22 mouse cellular contexts compared by ENCODE assay signal in genomic region chr10:63360502-63360901, GRCm38 (mm10).
"Had no signal": no experiment of that assay in that cellular context is flagged by ENCODE, and none has a peak within 500 bp of the region (broad histone marks: within the 10 kb centered on the region; RNA-seq: fewer than 3 reads in every experiment).

No protein-coding gene starts in this region.

- H3K9ac ChIP-seq: heart, embryonic 13.5 days; heart, embryonic 15.5 days; hindbrain, embryonic 12.5 days; hindbrain, embryonic 14.5 days; intestine, embryonic 15.5 days; limb, embryonic 13.5 days; limb, embryonic 15.5 days; liver, embryonic 12.5 days; liver, embryonic 14.5 days had no signal

- H3K27ac ChIP-seq: heart, adult 2 months; heart, embryonic 13.5 days; heart, embryonic 15.5 days; hindbrain, embryonic 12.5 days; hindbrain, embryonic 14.5 days; intestine, embryonic 15.5 days; layer of hippocampus, adult 2 months; left cerebral cortex, adult 2 months; limb, embryonic 13.5 days; limb, embryonic 15.5 days; liver, embryonic 12.5 days; liver, embryonic 14.5 days had no signal

- H3K27me3 ChIP-seq: heart, embryonic 13.5 days; heart, embryonic 15.5 days; hindbrain, embryonic 12.5 days; intestine, embryonic 15.5 days; limb, embryonic 13.5 days; limb, embryonic 15.5 days; liver, embryonic 12.5 days had no signal

- H3K9me3 ChIP-seq: heart, embryonic 15.5 days; hindbrain, embryonic 12.5 days; intestine, embryonic 15.5 days; limb, embryonic 13.5 days; limb, embryonic 15.5 days had no signal

- H3K4me3 ChIP-seq: heart, adult 2 months; heart, embryonic 13.5 days; heart, embryonic 15.5 days; hindbrain, embryonic 12.5 days; intestine, embryonic 15.5 days; layer of hippocampus, adult 2 months; left cerebral cortex, adult 2 months; limb, embryonic 13.5 days; limb, embryonic 15.5 days; liver, embryonic 12.5 days had no signal

- H3K36me3 ChIP-seq: heart, embryonic 13.5 days; heart, embryonic 15.5 days; hindbrain, embryonic 12.5 days; intestine, embryonic 15.5 days; limb, embryonic 13.5 days; limb, embryonic 15.5 days; liver, embryonic 12.5 days had no signal

- DNase-seq: gastrocnemius, postnatal 14 days; gastrocnemius, postnatal 36 days; heart, adult 11 months; heart, adult 2 months; heart, postnatal 14 days; heart, postnatal 36 days; kidney, adult 18-20 months; kidney, adult 8-10 months; kidney, postnatal 10 days; kidney, postnatal 25 days; kidney, postnatal 4 days had no signal

- H3K4me1 ChIP-seq: heart, embryonic 13.5 days; heart, embryonic 15.5 days; hindbrain, embryonic 12.5 days; intestine, embryonic 15.5 days; limb, embryonic 13.5 days; limb, embryonic 15.5 days; liver, embryonic 12.5 days had no signal
